Mouse (Mus musculus): ENCODE results near the gene Dda1. TPM values are rescaled to one million over a fixed set of nuclear protein-coding genes. Genes with fewer than 3 reads are reported as not detected.

Gene Dda1
- total RNA-seq, 4 experiments from 2014 or later: 74.9 to 82.2 (median 79.0) TPM

Other genes starting within 250 kb of the Dda1 start
- gene Myo9b, start 196.5 kb upstream of the Dda1 start, total RNA-seq (2022): 10 to 100 TPM; 32.0 to 43.6 (median 36.9) TPM
- gene Haus8, start 196.3 kb upstream of the Dda1 start, total RNA-seq (2022): 10 to 100 TPM in 2 of 4 experiments, 1 to 10 TPM in 2; 9.2 to 13.0 (median 10.4) TPM
- gene Use1, start 102.4 kb upstream of the Dda1 start, total RNA-seq (2022): 100 to 1,000 TPM in 3 of 4 experiments, 10 to 100 TPM in 1; 98.8 to 130 (median 117) TPM
- 10 to 100 TPM; 10.3 to 15.9 (median 14.1) TPM for gene Ocel1, start 97.9 kb upstream of the Dda1 start, total RNA-seq (2022)
- gene Nr2f6, start 87.2 kb upstream of the Dda1 start, total RNA-seq (2022): 10 to 100 TPM; 38.7 to 46.1 (median 41.2) TPM
- 1 to 10 TPM; 3.5 to 4.9 (median 4.1) TPM for gene Ushbp1, start 73.4 kb upstream of the Dda1 start, total RNA-seq (2022)
- gene Babam1, start 72.3 kb upstream of the Dda1 start, total RNA-seq (2022): 100 to 1,000 TPM in 3 of 4 experiments, 10 to 100 TPM in 1; 95.9 to 110 (median 108) TPM
- gene Ankle1, start 63.2 kb upstream of the Dda1 start, total RNA-seq (2022): under 1 TPM; 0.18 to 0.72 (median 0.27) TPM
- 100 to 1,000 TPM; 200 to 255 (median 229) TPM for gene Abhd8, start 5.5 kb upstream of the Dda1 start, total RNA-seq (2022)
- 10 to 100 TPM; 38.6 to 47.2 (median 46.2) TPM for gene Mrpl34, start 4.2 kb upstream of the Dda1 start, total RNA-seq (2022)
- gene Ano8, start 16.8 kb downstream of the Dda1 start, total RNA-seq (2022): 10 to 100 TPM; 48.4 to 55.9 (median 51.6) TPM
- 10 to 100 TPM; 28.8 to 42.3 (median 32.5) TPM for gene Gtpbp3, start 18.9 kb downstream of the Dda1 start, total RNA-seq (2022)
- gene Plvap, start 42.6 kb downstream of the Dda1 start, total RNA-seq (2022): 1 to 10 TPM; 6.2 to 9.6 (median 7.4) TPM
- gene Ccdc194, start 56.5 kb downstream of the Dda1 start, total RNA-seq (2022): not detected
- gene Bst2, start 68.3 kb downstream of the Dda1 start, total RNA-seq (2022): 10 to 100 TPM in 2 of 4 experiments, 1 to 10 TPM in 2; 4.1 to 23.3 (median 8.6) TPM
- 10 to 100 TPM; 32.6 to 43.7 (median 36.8) TPM for gene Mvb12a, start 73.7 kb downstream of the Dda1 start, total RNA-seq (2022)
- 1 to 10 TPM in 1 of 4 experiments, under 1 TPM in 3; 0.27 to 1.3 (median 0.54) TPM for gene Tmem221, start 89.7 kb downstream of the Dda1 start, total RNA-seq (2022)
- gene Nxnl1, start 97.4 kb downstream of the Dda1 start, total RNA-seq (2022): under 1 TPM in 2 of 4 experiments, not detected in 2; 0.14 to 0.28 TPM
- 100 to 1,000 TPM; 107 to 130 (median 117) TPM for gene Slc27a1, start 99.7 kb downstream of the Dda1 start, total RNA-seq (2022)
- gene Pgls, start 123.0 kb downstream of the Dda1 start, total RNA-seq (2022): 10 to 100 TPM; 29.1 to 38.5 (median 33.6) TPM
- gene Fam129c, start 128.4 kb downstream of the Dda1 start, total RNA-seq (2022): 1 to 10 TPM; 2.0 to 4.6 (median 3.5) TPM
- 10 to 100 TPM; 53.2 to 59.7 (median 53.8) TPM for gene Colgalt1, start 141.8 kb downstream of the Dda1 start, total RNA-seq (2022)
- 100 to 1,000 TPM; 219 to 265 (median 239) TPM for gene Unc13a, start 202.6 kb downstream of the Dda1 start, total RNA-seq (2022)
- gene Jak3, start 207.1 kb downstream of the Dda1 start, total RNA-seq (2022): 10 to 100 TPM in 1 of 4 experiments, 1 to 10 TPM in 3; 4.6 to 10.5 (median 7.9) TPM
- 1 to 10 TPM; 2.1 to 6.9 (median 2.6) TPM for gene Insl3, start 220.0 kb downstream of the Dda1 start, total RNA-seq (2022)
- under 1 TPM; 0.47 to 0.93 (median 0.56) TPM for gene B3gnt3, start 232.6 kb downstream of the Dda1 start, total RNA-seq (2022)